Mouse (Mus musculus): ENCODE measurements around the gene Arl5c. TPM values are rescaled to one million over a fixed set of nuclear protein-coding genes. Genes with fewer than 3 reads are reported as not detected.

The Arl5c gene
- polyA plus RNA-seq, 2 experiments, result 2.4 to 6.1 TPM

- WGBS, result 47% methylated on average over 1 of the region's 1 CpGs
- Histone ChIP-seq H3K27ac (replicated peaks; ENCODE audit: low read depth, low read length) (no peak overlapping the region), H3K4me1 (ENCODE audit: control insufficient read depth, insufficient read depth, low read length) (peaks cover 24% of the 10 kb centered on the region)
Observed at GRCm38 (mm10) chr11:98020710-98021109, 24.7 kb upstream of the Arl5c start.

DNA sequence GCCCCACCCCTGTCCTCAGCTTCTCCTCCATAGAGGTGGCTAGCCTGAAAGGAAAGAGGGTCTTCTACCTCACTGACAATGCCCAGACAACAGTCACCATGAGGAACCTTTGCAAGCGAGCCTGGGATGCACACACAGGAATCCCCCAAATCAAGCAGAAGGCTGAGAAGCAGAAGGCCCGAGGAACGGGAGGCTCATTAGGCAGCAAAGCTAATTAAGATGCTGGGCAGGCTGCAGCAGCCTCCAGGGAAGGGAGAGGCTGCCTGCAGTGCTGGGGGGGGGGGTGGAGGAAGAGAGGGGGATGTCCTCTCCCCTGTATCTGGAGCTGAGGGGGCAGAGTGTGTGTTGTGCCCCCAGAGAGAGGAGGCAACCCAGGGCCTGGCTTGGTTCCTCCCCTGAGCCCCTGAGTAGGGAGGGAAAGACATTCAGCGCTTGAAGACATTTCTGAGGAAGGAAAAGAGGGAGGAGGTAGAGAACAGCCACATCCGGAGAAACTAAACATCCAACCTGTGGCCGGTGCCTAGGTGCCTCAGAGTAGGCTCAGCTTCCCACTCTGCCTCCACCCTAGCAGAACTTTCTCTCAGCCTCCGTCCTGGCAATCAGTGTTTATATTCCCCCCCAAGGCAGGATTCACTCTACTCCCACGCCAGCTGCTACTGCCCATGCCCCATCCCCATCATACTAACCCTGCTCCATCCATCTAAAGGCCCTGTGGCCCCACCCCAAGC lies 24.1 kb upstream of the Arl5c start:
- peak overlapping the region; percentile 6 for H3K4me2 ChIP-seq (replicated peaks; ENCODE audit: low read depth, low read length, severe bottlenecking)
- no peak overlapping the region for H3K4me3 ChIP-seq (replicated peaks; ENCODE audit: low read length)
- WGBS, result 23% methylated on average over 7 of the region's 8 CpGs
- DNase-seq (ENCODE audit: low spot score) (no peak), ATAC-seq (ENCODE audit: low FRiP score, low read depth) (no peak)
- TF ChIP-seq POLR2A (IDR thresholded peaks at IDR 0.05; ENCODE audit: borderline replicate concordance, extremely low read depth, insufficient read depth, insufficient read length), result no peak
- no peaks in the 10 kb centered on the region for H3K9me3 ChIP-seq (ENCODE audit: control insufficient read depth, low read length)
- no peaks in the 10 kb centered on the region for H3K27me3 ChIP-seq (ENCODE audit: control insufficient read depth, insufficient read depth, low read length)
- peaks cover 38% of the 10 kb centered on the region for H3K36me3 ChIP-seq (ENCODE audit: control insufficient read depth, insufficient read depth, low read length)
- peaks cover 22% of the 10 kb centered on the region for H3K4me1 ChIP-seq (ENCODE audit: control insufficient read depth, insufficient read depth, low read length)
- peak overlapping the region; percentile 25; the same call in 1 of the 2 replicates for H3K9ac ChIP-seq (ENCODE audit: low read depth, low read length, severe bottlenecking)
- H3K27ac ChIP-seq (replicated peaks; ENCODE audit: low read depth, low read length), result no peak overlapping the region

More at GRCm38 (mm10) chr11:98020710-98021109, 24.7 kb upstream of the Arl5c start:
- Histone ChIP-seq H3K4me2 (replicated peaks; ENCODE audit: low read depth, low read length, severe bottlenecking) (peak overlapping the region; percentile 61), H3K9ac (ENCODE audit: low read depth, low read length, severe bottlenecking) (no peak overlapping the region), H3K27me3 (ENCODE audit: control insufficient read depth, insufficient read depth, low read length) (no peaks in the 10 kb centered on the region), H3K36me3 (ENCODE audit: control insufficient read depth, insufficient read depth, low read length) (peaks cover 31% of the 10 kb centered on the region), H3K9me3 (ENCODE audit: control insufficient read depth, low read length) (no peaks in the 10 kb centered on the region), H3K4me3 (replicated peaks; ENCODE audit: low read length) (no peak overlapping the region)
- no peak for TF ChIP-seq POLR2A (IDR thresholded peaks at IDR 0.05; ENCODE audit: borderline replicate concordance, extremely low read depth, insufficient read depth, insufficient read length)
- no peak for ATAC-seq (ENCODE audit: low FRiP score, low read depth)
- DNase-seq (ENCODE audit: low spot score), result no peak

DNA sequence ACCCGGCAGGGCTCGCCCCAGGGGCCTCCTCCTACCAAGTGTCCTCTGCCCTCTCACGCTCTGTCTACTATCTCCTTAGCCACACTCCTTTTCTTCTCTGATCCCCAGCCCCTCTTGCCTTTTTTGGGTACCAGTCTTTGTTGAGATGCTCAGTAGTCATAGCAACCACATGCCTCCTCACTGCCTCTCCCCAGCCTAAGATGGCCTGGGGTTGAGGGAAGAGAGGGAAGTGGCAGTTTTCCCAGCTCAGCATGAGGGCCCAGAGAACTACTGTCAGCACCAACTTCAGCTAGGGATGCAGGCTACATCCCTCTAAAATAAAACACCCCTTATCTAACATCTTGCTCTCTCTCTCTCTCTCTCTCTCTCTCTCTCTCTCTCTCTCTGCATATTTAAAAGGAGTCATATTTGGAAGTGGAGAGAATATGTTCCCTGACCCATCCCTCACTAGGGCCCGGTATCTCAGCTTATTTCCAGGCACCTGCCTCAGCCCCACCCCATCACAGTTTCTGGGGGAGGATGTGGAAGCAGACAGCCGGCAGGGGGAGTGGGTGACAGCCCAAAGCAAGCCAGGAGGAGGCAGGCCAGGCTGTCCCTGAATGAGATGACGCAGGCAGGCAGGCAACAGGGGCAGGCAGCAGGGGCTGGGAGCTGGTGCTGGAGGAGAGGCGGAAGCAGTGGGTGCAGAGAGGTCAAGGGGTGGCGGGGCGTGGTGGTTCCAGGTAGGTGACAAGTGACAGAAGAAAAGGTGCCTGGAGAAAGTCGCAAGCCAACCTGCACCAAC lies 23.1 kb upstream of the Arl5c start:
- no peak overlapping the region for H3K27ac ChIP-seq (replicated peaks; ENCODE audit: low read depth, low read length)
- no peak for DNase-seq (ENCODE audit: low spot score)
- no peak overlapping the region for H3K9ac ChIP-seq (ENCODE audit: low read depth, low read length, severe bottlenecking)
- H3K4me3 ChIP-seq (replicated peaks; ENCODE audit: low read length), result no peak overlapping the region
- H3K36me3 ChIP-seq (ENCODE audit: control insufficient read depth, insufficient read depth, low read length), result peaks cover 45% of the 10 kb centered on the region
- TF ChIP-seq POLR2A (IDR thresholded peaks at IDR 0.05; ENCODE audit: borderline replicate concordance, extremely low read depth, insufficient read depth, insufficient read length), result no peak
- no peak overlapping the region for H3K4me2 ChIP-seq (replicated peaks; ENCODE audit: low read depth, low read length, severe bottlenecking)
- no peak for ATAC-seq (ENCODE audit: low FRiP score, low read depth)
- WGBS, result 59% methylated on average over 10 of the region's 10 CpGs
- H3K9me3 ChIP-seq (ENCODE audit: control insufficient read depth, low read length), result no peaks in the 10 kb centered on the region
- H3K4me1 ChIP-seq (ENCODE audit: control insufficient read depth, insufficient read depth, low read length), result peaks cover 22% of the 10 kb centered on the region
- H3K27me3 ChIP-seq (ENCODE audit: control insufficient read depth, insufficient read depth, low read length), result no peaks in the 10 kb centered on the region

DNA sequence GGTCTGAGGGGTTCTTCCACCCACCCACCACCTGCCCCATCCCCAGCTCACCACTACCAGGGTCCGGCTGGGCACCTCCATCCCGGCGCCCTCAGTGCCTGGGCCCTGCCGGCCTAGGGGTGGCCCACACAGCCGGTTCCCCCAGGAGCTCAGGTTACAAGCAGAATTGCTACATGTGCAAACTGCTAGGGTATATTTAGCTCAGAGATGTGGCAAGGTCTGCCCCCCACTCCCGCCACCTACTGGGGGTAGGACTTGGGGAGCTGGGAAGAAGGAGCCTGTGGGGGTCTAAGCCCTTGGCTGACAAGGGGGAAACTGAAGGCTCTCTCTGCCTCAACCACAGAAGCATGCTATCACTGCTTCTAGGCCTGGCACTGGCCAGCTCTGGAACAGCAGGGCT lies 22.2 kb upstream of the Arl5c start:
- H3K27me3 ChIP-seq (ENCODE audit: control insufficient read depth, insufficient read depth, low read length), result no peaks in the 10 kb centered on the region
- H3K27ac ChIP-seq (replicated peaks; ENCODE audit: low read depth, low read length), result no peak overlapping the region
- H3K9ac ChIP-seq (ENCODE audit: low read depth, low read length, severe bottlenecking), result no peak overlapping the region
- H3K9me3 ChIP-seq (ENCODE audit: control insufficient read depth, low read length), result no peaks in the 10 kb centered on the region
- no peak overlapping the region for H3K4me2 ChIP-seq (replicated peaks; ENCODE audit: low read depth, low read length, severe bottlenecking)
- peaks cover 20% of the 10 kb centered on the region for H3K4me1 ChIP-seq (ENCODE audit: control insufficient read depth, insufficient read depth, low read length)
- no peak for TF ChIP-seq POLR2A (IDR thresholded peaks at IDR 0.05; ENCODE audit: borderline replicate concordance, extremely low read depth, insufficient read depth, insufficient read length)
- peaks cover 53% of the 10 kb centered on the region for H3K36me3 ChIP-seq (ENCODE audit: control insufficient read depth, insufficient read depth, low read length)
- H3K4me3 ChIP-seq (replicated peaks; ENCODE audit: low read length), result no peak overlapping the region
- DNase-seq (ENCODE audit: low spot score), result no peak
- ATAC-seq (ENCODE audit: low FRiP score, low read depth), result no peak
- 50% methylated on average over 6 of the region's 6 CpGs for WGBS

- Histone ChIP-seq H3K4me3 (replicated peaks; ENCODE audit: low read length) (no peak overlapping the region), H3K36me3 (ENCODE audit: control insufficient read depth, insufficient read depth, low read length) (peaks cover 65% of the 10 kb centered on the region), H3K27me3 (ENCODE audit: control insufficient read depth, insufficient read depth, low read length) (no peaks in the 10 kb centered on the region), H3K27ac (replicated peaks; ENCODE audit: low read depth, low read length) (no peak overlapping the region), H3K4me1 (ENCODE audit: control insufficient read depth, insufficient read depth, low read length) (peaks cover 17% of the 10 kb centered on the region), H3K4me2 (replicated peaks; ENCODE audit: low read depth, low read length, severe bottlenecking) (no peak overlapping the region), H3K9ac (ENCODE audit: low read depth, low read length, severe bottlenecking) (no peak overlapping the region), H3K9me3 (ENCODE audit: control insufficient read depth, low read length) (no peaks in the 10 kb centered on the region)
- no peak for ATAC-seq (ENCODE audit: low FRiP score, low read depth)
- TF ChIP-seq POLR2A (IDR thresholded peaks at IDR 0.05; ENCODE audit: borderline replicate concordance, extremely low read depth, insufficient read depth, insufficient read length), result no peak
- 56% methylated on average over 4 of the region's 4 CpGs for WGBS
- DNase-seq (ENCODE audit: low spot score), result no peak
Observed at GRCm38 (mm10) chr11:98016824-98017223, 20.8 kb upstream of the Arl5c start.
